Mouse (Mus musculus) G1E (cell line): ENCODE results near the gene Btbd7.

ENCODE experiments used
- CTCF ChIP-seq: IDR thresholded peaks from 2 replicates; pipeline ENCODE4 v1.5.1; 2012; ENCODE audit warnings: low read depth, low read length, inconsistent platforms, mixed read lengths
- GATA1 ChIP-seq: IDR thresholded peaks from 2 replicates; pipeline ENCODE4 v1.6.1; 2012; ENCODE audit warnings: borderline replicate concordance, low read length, inconsistent platforms, mixed read lengths
- GATA2 ChIP-seq: IDR thresholded peaks from 2 replicates; pipeline ENCODE4 v1.6.1; 2012; ENCODE audit warnings: low read depth, low read length, inconsistent platforms, borderline replicate concordance
- POLR2AphosphoS5 ChIP-seq: IDR thresholded peaks from 2 replicates; pipeline ENCODE4 v1.6.1; 2012; ENCODE audit warnings: low read depth, low read length, inconsistent platforms; ENCODE audit not compliant: insufficient replicate concordance

GRCm38 (mm10) chr12:102743589-102744574 lies 134.4 kb downstream of the Btbd7 start, which contains the start of the genes Moap1 and Tmem251:
- TF ChIP-seq CTCF: no peak
- no peak for TF ChIP-seq GATA1
- TF ChIP-seq POLR2AphosphoS5: no peak
- no peak for TF ChIP-seq GATA2
